Mouse (Mus musculus) olfactory bulb, adult 2 months (tissue): ENCODE measurements around the gene Inpp5a.

Experiments used
- CTCF ChIP-seq: fragments of 200-500 bp; IDR thresholded peaks from 2 replicates; pipeline ENCODE4 v1.5.1; 2012; ENCODE audit warnings: low read depth, mild to moderate bottlenecking, low read length, moderate library complexity; ENCODE audit not compliant: insufficient read depth
- POLR2A ChIP-seq: fragments of 200-500 bp; IDR thresholded peaks from 2 replicates; pipeline ENCODE4 v1.6.1; 2012; ENCODE audit warnings: mild to moderate bottlenecking, low read depth, low read length, moderate library complexity; ENCODE audit not compliant: insufficient read depth

DNA sequence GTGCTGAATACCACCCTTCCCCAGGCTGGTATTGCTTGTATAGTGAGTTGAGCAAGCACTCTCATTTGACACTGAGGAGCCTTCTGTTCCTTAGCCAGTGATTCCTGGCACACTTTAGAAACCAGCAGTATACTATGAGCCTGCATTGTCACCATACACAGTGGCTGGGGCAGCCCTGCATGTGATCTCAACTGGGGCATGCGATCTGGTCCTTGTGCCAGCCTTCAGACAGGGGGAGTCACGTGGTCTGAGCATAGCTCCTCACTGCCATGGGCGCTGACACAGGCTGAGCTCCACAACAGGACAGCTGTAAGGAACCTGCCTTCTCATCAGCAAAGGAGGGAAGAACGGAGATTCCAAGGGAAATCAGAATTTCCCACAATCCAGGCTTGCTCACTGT, 80.5 kb downstream of the Inpp5a start:
- no peak for TF ChIP-seq POLR2A
- no peak for TF ChIP-seq CTCF
